Mouse (Mus musculus) right cerebral cortex, postnatal 4 days (tissue): ENCODE data around the gene Ap3b1.

Experiments used
- DNase-seq: peaks from one replicate; pipeline ENCODE4 v3.0.0-alpha.2; 2022

The Ap3b1 gene

DNA sequence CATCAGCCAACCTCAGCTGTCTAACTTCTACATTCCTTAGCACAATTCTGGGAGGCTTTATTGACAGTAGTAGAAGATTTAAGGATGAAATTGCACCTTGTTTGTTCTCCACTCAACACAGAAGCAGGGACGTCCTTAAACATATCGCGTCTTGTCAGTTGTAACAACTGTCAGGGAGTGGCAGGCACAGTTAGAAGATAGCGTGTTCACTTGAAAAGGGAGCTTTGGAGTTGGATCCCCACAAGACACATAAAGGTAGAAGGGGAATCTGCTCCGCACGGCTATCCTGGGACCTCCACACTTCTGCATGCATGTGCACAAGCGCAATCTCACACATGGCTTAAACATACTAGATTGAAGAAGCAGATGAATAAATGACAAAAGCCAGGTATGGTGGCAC, 183.3 kb downstream of the Ap3b1 start:
- DNase-seq, result no peak

DNA sequence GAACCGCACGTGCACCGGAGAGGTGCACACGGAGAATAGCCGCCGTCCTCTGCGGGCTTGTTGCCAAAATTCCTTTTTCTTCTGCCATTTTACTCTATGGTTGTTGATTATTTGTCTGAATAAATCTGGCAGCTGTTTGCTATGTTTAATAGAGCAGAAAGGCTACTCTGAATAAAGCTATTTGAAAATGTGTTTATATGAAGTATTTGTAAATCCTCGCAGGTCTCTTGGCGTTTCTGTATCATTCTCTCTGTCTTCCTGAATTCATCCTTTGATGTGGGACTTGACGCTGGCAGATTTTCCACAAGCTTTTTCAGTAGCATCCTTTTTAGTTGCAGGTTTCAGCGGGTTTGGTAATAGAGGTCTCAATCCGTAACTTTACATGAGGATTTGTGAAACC, 185.5 kb downstream of the Ap3b1 start:
- DNase-seq, result no peak

- no peak for DNase-seq
Observed at GRCm38 (mm10) chr13:94545739-94546138, 187.0 kb downstream of the Ap3b1 start.

GRCm38 (mm10) chr13:94546246-94546645, 187.5 kb downstream of the Ap3b1 start:
- DNase-seq, result no peak

DNA sequence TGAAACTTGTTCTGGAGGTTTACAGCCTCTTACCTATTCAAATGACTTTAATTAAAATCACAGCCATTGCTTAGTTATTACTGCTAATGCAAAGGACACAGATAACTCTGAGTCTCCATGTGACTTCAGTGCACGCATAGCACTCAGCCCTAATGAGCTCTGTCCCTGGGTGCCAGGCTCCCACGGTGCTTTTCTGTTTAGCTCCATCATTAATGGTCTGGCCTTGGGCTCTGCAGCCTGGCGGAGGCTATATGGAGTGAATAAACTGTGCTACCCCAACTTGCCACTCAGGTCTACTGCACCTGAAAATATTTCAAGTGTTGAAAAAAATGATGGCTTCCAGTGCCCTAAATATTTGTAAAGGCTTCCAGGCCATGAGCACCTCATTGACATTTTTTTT, 190.8 kb downstream of the Ap3b1 start:
- DNase-seq, result no peak

GRCm38 (mm10) chr13:94550037-94550436, 191.3 kb downstream of the Ap3b1 start:
- no peak for DNase-seq

- DNase-seq, result peak; percentile 77
Observed at GRCm38 (mm10) chr13:94560011-94560410, 201.3 kb downstream of the Ap3b1 start.

DNA sequence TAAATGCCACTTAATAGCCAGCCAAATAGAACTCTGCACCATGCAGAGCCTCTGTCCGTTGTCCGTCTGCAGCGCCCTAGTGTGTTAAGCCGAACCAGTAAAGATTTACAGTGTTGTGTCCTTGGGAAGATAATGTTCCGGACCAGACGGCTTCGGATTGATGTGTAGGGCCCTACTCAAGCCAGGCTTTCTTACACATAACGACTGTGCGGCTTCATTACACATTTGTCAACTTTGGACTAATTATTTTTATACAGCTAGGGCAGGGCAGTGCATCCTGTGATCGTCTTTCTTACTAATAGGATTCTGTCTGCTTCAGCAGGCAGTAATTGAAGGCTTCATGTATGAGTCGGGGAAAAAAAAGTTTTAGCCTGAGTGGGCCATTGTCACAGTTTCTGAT, 202.1 kb downstream of the Ap3b1 start:
- no peak for DNase-seq

GRCm38 (mm10) chr13:94562652-94563339, 204.0 kb downstream of the Ap3b1 start:
- DNase-seq, result no peak

GRCm38 (mm10) chr13:94563836-94564235, 205.1 kb downstream of the Ap3b1 start:
- DNase-seq, result no peak

- no peak for DNase-seq
Observed at GRCm38 (mm10) chr13:94564351-94564994, 205.7 kb downstream of the Ap3b1 start.

GRCm38 (mm10) chr13:94565176-94565575, 206.4 kb downstream of the Ap3b1 start:
- DNase-seq, result no peak

DNA sequence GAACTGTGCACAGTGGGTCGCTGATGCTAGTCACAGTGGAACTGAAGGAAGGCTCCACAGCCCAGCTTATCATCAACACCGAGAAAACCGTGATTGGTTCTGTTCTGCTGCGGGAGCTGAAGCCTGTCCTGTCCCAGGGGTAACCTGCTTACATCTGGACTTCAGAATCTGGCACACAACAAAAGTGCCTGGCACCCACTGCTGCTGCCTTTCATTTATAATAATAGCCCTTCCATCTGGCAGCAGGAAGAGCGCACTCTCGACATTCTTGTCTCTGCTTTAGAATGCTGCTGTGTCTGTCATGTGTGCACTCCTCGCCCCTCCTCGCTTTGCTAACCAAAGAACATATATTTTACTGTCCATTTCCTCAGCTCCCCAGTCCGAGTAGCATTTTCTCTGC, 206.9 kb downstream of the Ap3b1 start:
- DNase-seq, result no peak

DNA sequence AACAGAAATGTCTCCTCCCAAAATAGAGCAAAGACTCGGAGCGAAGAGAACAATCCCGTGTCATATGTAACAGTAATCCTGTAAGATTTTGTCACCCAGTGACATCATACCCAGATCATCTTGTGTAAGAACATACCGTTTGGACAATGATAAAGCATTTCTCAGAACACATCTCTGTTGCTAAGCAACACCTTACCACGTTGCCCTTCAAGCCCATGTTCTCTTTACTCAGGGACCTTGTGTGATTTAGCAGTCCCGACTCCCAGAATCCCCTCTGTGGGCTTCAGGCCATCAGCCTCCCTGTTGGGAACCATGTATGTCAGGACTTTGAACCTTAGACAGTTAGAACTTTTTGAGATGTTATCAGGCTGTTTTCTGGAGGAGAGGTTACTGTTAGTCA, 209.0 kb downstream of the Ap3b1 start:
- no peak for DNase-seq

DNA sequence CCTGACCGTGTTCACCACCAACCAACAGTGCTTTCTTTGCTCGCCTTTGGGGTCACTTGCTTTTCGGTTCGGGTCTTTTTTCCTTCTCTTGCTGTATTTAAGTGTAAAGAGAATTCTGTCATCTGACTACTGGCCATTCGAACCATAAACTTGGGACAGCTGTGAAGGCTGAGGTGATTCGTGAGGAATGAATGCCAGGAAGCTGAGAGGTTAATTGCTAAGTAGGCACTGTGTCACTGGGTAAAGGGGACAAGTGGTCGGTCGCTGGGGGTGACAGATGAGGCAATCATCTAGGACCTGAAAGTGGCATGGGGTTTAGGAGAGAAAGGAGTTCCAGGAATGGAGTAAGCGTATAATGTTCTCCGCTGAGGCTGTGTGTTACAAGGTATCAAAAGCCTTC, 212.2 kb downstream of the Ap3b1 start:
- DNase-seq, result no peak

DNA sequence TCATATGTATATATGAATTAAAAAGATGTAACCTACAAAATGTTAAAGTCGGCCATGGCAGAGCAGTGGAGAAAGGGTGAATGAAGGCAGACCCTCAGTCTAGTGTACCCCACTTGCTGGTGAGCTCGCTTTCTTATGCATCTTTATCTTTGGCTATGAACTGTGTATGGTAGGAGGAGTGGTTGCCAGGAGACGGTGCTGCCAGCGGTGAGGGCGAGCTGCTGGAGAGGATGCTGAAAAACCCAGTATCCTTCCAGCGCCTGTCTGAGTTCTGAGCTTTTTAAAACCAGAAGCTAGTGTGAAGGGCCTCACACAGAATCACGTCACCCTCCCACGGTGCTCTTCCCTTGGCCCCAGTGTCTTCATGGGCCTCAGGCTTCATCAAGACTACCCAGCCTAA, 214.6 kb downstream of the Ap3b1 start:
- DNase-seq, result no peak

DNA sequence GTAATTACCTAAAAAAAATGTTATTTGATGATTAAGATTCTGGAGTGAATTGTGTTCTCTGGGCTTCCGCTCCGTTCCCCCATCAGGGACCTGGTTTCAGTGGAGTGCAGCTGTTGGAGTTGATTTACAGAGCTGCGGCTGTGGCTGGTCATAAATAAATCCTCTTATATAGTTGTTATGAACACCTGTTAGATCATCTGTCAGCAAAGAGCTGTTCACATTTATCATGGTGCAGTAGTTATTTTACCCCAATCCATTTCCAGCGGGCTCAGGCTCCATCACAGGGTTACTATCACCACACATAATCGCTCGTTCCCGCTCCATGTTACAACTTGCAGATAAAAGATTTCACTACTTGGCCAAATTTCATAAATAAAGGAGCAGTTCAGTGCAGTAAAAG, 215.1 kb downstream of the Ap3b1 start:
- no peak for DNase-seq

DNA sequence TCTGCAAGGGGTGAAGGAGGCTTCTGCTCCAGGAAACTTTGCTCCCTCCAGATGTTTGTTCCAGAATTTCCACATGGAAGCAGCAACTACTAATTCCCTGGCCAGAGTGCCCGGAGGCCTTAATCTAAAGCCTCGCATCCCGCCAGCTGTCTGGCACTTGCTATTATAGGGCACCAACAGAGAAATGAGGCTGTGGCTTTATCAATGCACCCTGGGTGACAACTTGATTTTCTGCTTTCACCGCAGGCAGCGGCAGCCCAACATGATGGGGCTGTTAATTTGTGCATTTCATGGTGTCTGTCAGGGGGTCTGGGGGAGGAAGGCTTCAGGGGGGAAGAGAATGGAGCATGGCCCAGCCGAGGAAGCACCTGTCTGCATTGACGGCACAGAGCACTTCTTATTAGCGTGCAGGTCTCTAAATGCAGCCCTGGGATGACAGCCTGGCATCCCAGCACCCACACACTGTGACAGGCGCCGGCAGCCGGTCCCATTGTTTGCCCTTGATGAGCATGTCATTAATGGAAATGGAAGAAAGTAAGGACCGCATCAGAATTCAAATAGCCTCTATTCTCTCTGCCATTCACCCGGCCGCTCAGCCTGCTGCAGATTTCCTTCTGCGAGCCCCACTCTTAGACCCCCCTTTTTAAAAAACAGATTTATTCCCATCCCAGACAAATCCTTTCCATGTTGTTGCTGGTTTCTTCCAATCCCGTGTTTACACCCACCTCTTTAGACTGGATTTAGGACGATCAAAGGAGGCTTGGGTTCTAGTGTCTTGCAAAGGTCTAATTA, 217.0 kb downstream of the Ap3b1 start:
- peak; percentile 11 for DNase-seq

- no peak for DNase-seq
Observed at GRCm38 (mm10) chr13:94576399-94577176, 217.8 kb downstream of the Ap3b1 start.

DNA sequence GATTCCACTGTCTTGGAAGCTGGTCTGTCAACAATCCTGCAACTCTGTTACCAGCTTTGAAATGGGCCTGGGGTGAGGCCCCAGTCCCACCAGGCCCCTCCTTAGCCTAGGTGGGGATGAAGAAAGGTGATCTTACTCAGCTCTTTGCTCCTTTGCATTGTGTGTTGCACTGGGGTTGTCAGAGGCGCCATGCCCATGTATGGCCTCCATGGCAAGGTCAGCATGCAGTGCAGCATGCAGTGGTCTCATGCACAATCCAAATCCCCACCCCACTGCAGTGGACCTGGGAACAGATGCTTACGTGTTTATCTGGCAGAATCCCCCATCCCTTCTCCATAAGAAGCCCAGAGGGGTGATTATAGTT, 218.4 kb downstream of the Ap3b1 start:
- no peak for DNase-seq

DNA sequence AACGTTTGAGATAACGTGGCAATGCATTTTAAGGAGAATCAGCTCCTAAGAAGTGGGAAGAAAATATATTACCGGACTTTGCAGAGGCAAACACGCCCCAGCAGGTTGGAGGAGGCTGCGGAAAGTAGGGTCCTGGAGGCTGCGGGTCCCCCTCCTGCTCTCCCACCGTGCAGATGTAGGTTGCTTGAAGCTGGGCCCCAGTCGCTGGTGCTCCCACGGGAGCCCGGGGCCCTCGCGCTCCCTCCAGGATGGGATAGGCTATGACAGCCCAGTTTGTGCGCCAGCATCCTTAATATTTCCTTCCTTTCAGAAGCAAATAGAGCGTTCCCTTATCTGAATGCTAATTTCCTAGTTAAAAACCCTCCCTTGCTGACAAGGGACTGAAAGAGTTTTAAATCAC, 236.5 kb downstream of the Ap3b1 start:
- DNase-seq, result no peak

- DNase-seq, result peak; percentile 13
Observed at GRCm38 (mm10) chr13:94595701-94596361, 237.1 kb downstream of the Ap3b1 start.
